Mouse (Mus musculus): ENCODE results near the gene Ccdc169. TPM values are rescaled to one million over a fixed set of nuclear protein-coding genes. Genes with fewer than 3 reads are reported as not detected.

Ccdc169 gene
- polyA plus RNA-seq, 1 experiment from 2014 or later = 0.06 TPM

- Histone ChIP-seq H3K36me3 (ENCODE audit: control insufficient read depth, insufficient read depth, low read length) (no peaks in the 10 kb centered on the region), H3K9ac (ENCODE audit: low read length) (no peak overlapping the region), H3K9me3 (ENCODE audit: control insufficient read depth, low read length) (no peaks in the 10 kb centered on the region), H3K4me3 (ENCODE audit: low read length) (no peak overlapping the region), H3K27me3 (ENCODE audit: control insufficient read depth, insufficient read depth, low read depth, low read length) (no peaks in the 10 kb centered on the region), H3K27ac (ENCODE audit: low read length) (no peak overlapping the region), H3K4me2 (ENCODE audit: low read depth, low read length) (no peak overlapping the region), H3K4me1 (replicated peaks; ENCODE audit: control insufficient read depth, insufficient read depth, low read length) (no peaks in the 10 kb centered on the region)
- no peak for ATAC-seq (ENCODE audit: low read depth)
- 79% methylated on average over 7 of the region's 7 CpGs for WGBS
Observed at GRCm38 (mm10) chr3:55161144-55161543, 24.0 kb downstream of the Ccdc169 start.

- H3K4me3 ChIP-seq (ENCODE audit: low read length) = no peak overlapping the region
- no peak overlapping the region for H3K4me2 ChIP-seq (ENCODE audit: low read depth, low read length)
- no peaks in the 10 kb centered on the region for H3K27me3 ChIP-seq (ENCODE audit: control insufficient read depth, insufficient read depth, low read depth, low read length)
- no peak overlapping the region for H3K27ac ChIP-seq (ENCODE audit: low read length)
- ATAC-seq (ENCODE audit: low read depth) = no peak
- 57% methylated on average over 4 of the region's 4 CpGs for WGBS
- no peak overlapping the region for H3K9ac ChIP-seq (ENCODE audit: low read length)
- no peaks in the 10 kb centered on the region for H3K4me1 ChIP-seq (replicated peaks; ENCODE audit: control insufficient read depth, insufficient read depth, low read length)
- no peaks in the 10 kb centered on the region for H3K9me3 ChIP-seq (ENCODE audit: control insufficient read depth, low read length)
- no peaks in the 10 kb centered on the region for H3K36me3 ChIP-seq (ENCODE audit: control insufficient read depth, insufficient read depth, low read length)
Observed at GRCm38 (mm10) chr3:55163510-55163909, 26.4 kb downstream of the Ccdc169 start.

- H3K27ac ChIP-seq (ENCODE audit: low read length) = no peak overlapping the region
- WGBS = 60% methylated on average over 3 of the region's 3 CpGs
- no peaks in the 10 kb centered on the region for H3K27me3 ChIP-seq (ENCODE audit: control insufficient read depth, insufficient read depth, low read depth, low read length)
- H3K4me3 ChIP-seq (ENCODE audit: low read length) = no peak overlapping the region
- no peak overlapping the region for H3K4me2 ChIP-seq (ENCODE audit: low read depth, low read length)
- ATAC-seq (ENCODE audit: low read depth) = no peak
- no peaks in the 10 kb centered on the region for H3K4me1 ChIP-seq (replicated peaks; ENCODE audit: control insufficient read depth, insufficient read depth, low read length)
- H3K9me3 ChIP-seq (ENCODE audit: control insufficient read depth, low read length) = no peaks in the 10 kb centered on the region
- no peaks in the 10 kb centered on the region for H3K36me3 ChIP-seq (ENCODE audit: control insufficient read depth, insufficient read depth, low read length)
- H3K9ac ChIP-seq (ENCODE audit: low read length) = no peak overlapping the region
Observed at GRCm38 (mm10) chr3:55172478-55172877, 35.3 kb downstream of the Ccdc169 start.

GRCm38 (mm10) chr3:55177271-55177670 is 40.1 kb downstream of the Ccdc169 start:
- H3K27me3 ChIP-seq (ENCODE audit: control insufficient read depth, insufficient read depth, low read depth, low read length) = no peaks in the 10 kb centered on the region
- no peaks in the 10 kb centered on the region for H3K4me1 ChIP-seq (replicated peaks; ENCODE audit: control insufficient read depth, insufficient read depth, low read length)
- H3K9ac ChIP-seq (ENCODE audit: low read length) = no peak overlapping the region
- ATAC-seq (ENCODE audit: low read depth) = no peak
- H3K4me2 ChIP-seq (ENCODE audit: low read depth, low read length) = no peak overlapping the region
- WGBS = 41% methylated on average over 6 of the region's 6 CpGs
- H3K36me3 ChIP-seq (ENCODE audit: control insufficient read depth, insufficient read depth, low read length) = no peaks in the 10 kb centered on the region
- H3K9me3 ChIP-seq (ENCODE audit: control insufficient read depth, low read length) = no peaks in the 10 kb centered on the region; the same call in 1 of the 2 replicates
- H3K4me3 ChIP-seq (ENCODE audit: low read length) = no peak overlapping the region
- H3K27ac ChIP-seq (ENCODE audit: low read length) = no peak overlapping the region

- no peak within 1 kb of the TSS for H3K4me2 ChIP-seq (ENCODE audit: low read depth, low read length)
- H3K27ac ChIP-seq (ENCODE audit: low read length) = no peak within 1 kb of the TSS
- no peak within 1 kb of the TSS for H3K4me3 ChIP-seq (ENCODE audit: low read length)
- H3K9me3 ChIP-seq (ENCODE audit: control insufficient read depth, low read length) = no peaks in the 10 kb centered on the region; the same call in 1 of the 2 replicates
- H3K27me3 ChIP-seq (ENCODE audit: control insufficient read depth, insufficient read depth, low read depth, low read length) = no peaks in the 10 kb centered on the region
- H3K9ac ChIP-seq (ENCODE audit: low read length) = no peak within 1 kb of the TSS
- no peaks in the 10 kb centered on the region for H3K4me1 ChIP-seq (replicated peaks; ENCODE audit: control insufficient read depth, insufficient read depth, low read length)
- WGBS = 88% methylated on average over 22 of the region's 22 CpGs
- no peaks in the 10 kb centered on the region for H3K36me3 ChIP-seq (ENCODE audit: control insufficient read depth, insufficient read depth, low read length)
- ATAC-seq (ENCODE audit: low read depth) = no peak
Observed at GRCm38 (mm10) chr3:55181766-55182165, 44.6 kb downstream of the Ccdc169 start, which contains the start of gene Sohlh2. Gene Sohlh2, plus strand, starts transcription at chr3:55182028.

- ATAC-seq (ENCODE audit: low read depth) = no peak
- H3K4me3 ChIP-seq (ENCODE audit: low read length) = no peak overlapping the region
- no peaks in the 10 kb centered on the region for H3K36me3 ChIP-seq (ENCODE audit: control insufficient read depth, insufficient read depth, low read length)
- no peak overlapping the region for H3K27ac ChIP-seq (ENCODE audit: low read length)
- no peak overlapping the region for H3K4me2 ChIP-seq (ENCODE audit: low read depth, low read length)
- H3K9me3 ChIP-seq (ENCODE audit: control insufficient read depth, low read length) = no peaks in the 10 kb centered on the region
- 59% methylated on average over 4 of the region's 4 CpGs for WGBS
- no peaks in the 10 kb centered on the region for H3K27me3 ChIP-seq (ENCODE audit: control insufficient read depth, insufficient read depth, low read depth, low read length)
- H3K4me1 ChIP-seq (replicated peaks; ENCODE audit: control insufficient read depth, insufficient read depth, low read length) = peaks cover 7% of the 10 kb centered on the region
- H3K9ac ChIP-seq (ENCODE audit: low read length) = no peak overlapping the region
Observed at GRCm38 (mm10) chr3:55191668-55192067, 54.5 kb downstream of the Ccdc169 start.

- no peaks in the 10 kb centered on the region for H3K9me3 ChIP-seq (ENCODE audit: control insufficient read depth, low read length)
- H3K4me1 ChIP-seq (replicated peaks; ENCODE audit: control insufficient read depth, insufficient read depth, low read length) = peaks cover 7% of the 10 kb centered on the region
- no peak overlapping the region for H3K4me3 ChIP-seq (ENCODE audit: low read length)
- no peak overlapping the region for H3K4me2 ChIP-seq (ENCODE audit: low read depth, low read length)
- no peak overlapping the region for H3K9ac ChIP-seq (ENCODE audit: low read length)
- no peak overlapping the region for H3K27ac ChIP-seq (ENCODE audit: low read length)
- WGBS = 65% methylated on average over 2 of the region's 2 CpGs
- H3K36me3 ChIP-seq (ENCODE audit: control insufficient read depth, insufficient read depth, low read length) = no peaks in the 10 kb centered on the region
- ATAC-seq (ENCODE audit: low read depth) = no peak
- H3K27me3 ChIP-seq (ENCODE audit: control insufficient read depth, insufficient read depth, low read depth, low read length) = no peaks in the 10 kb centered on the region
Observed at GRCm38 (mm10) chr3:55193351-55193750, 56.2 kb downstream of the Ccdc169 start.

GRCm38 (mm10) chr3:55194792-55195191 is 57.7 kb downstream of the Ccdc169 start:
- no peak for ATAC-seq (ENCODE audit: low read depth)
- 63% methylated on average over 8 of the region's 8 CpGs for WGBS
- Histone ChIP-seq H3K9me3 (ENCODE audit: control insufficient read depth, low read length) (no peaks in the 10 kb centered on the region), H3K4me1 (replicated peaks; ENCODE audit: control insufficient read depth, insufficient read depth, low read length) (peaks cover 7% of the 10 kb centered on the region), H3K4me2 (ENCODE audit: low read depth, low read length) (no peak overlapping the region), H3K27ac (ENCODE audit: low read length) (no peak overlapping the region), H3K4me3 (ENCODE audit: low read length) (no peak overlapping the region), H3K9ac (ENCODE audit: low read length) (no peak overlapping the region), H3K36me3 (ENCODE audit: control insufficient read depth, insufficient read depth, low read length) (no peaks in the 10 kb centered on the region), H3K27me3 (ENCODE audit: control insufficient read depth, insufficient read depth, low read depth, low read length) (no peaks in the 10 kb centered on the region)

- H3K36me3 ChIP-seq (ENCODE audit: control insufficient read depth, insufficient read depth, low read length) = no peaks in the 10 kb centered on the region
- no peak overlapping the region for H3K9ac ChIP-seq (ENCODE audit: low read length)
- H3K4me2 ChIP-seq (ENCODE audit: low read depth, low read length) = no peak overlapping the region
- no peak overlapping the region for H3K4me3 ChIP-seq (ENCODE audit: low read length)
- WGBS = 44% methylated on average over 5 of the region's 5 CpGs
- H3K27me3 ChIP-seq (ENCODE audit: control insufficient read depth, insufficient read depth, low read depth, low read length) = no peaks in the 10 kb centered on the region
- H3K4me1 ChIP-seq (replicated peaks; ENCODE audit: control insufficient read depth, insufficient read depth, low read length) = peaks cover 7% of the 10 kb centered on the region
- H3K27ac ChIP-seq (ENCODE audit: low read length) = no peak overlapping the region
- peak; percentile 89 for ATAC-seq (ENCODE audit: low read depth)
- H3K9me3 ChIP-seq (ENCODE audit: control insufficient read depth, low read length) = no peaks in the 10 kb centered on the region
Observed at GRCm38 (mm10) chr3:55195581-55196327, 58.6 kb downstream of the Ccdc169 start.

Data from lung, embryonic 16.5 days (tissue).